ENCODE assay signal across 8 mouse cellular contexts in genomic region chr9:43263946-43264451, GRCm38 (mm10). TPM values are rescaled to one million over a fixed set of nuclear protein-coding genes. Genes with fewer than 3 reads are reported as not detected.
DNase-seq lines count a peak whose midpoint lies in the region; ATAC-seq and TF ChIP-seq lines count a peak whose summit lies in the region.
"Had no signal": no experiment of that assay in that cellular context is flagged by ENCODE, and none has a peak within 500 bp of the region (broad histone marks: within the 10 kb centered on the region; RNA-seq: fewer than 3 reads in every experiment).

No protein-coding gene starts in this region.

- H3K27ac ChIP-seq in ES-Bruce4 (ENCODE audit: insufficient read depth, low read length): peak overlapping the region; percentile 42
- H3K27ac ChIP-seq in testis, adult 2 months (ENCODE audit: control insufficient read depth, insufficient read depth, low read depth, low read length): peak overlapping the region; percentile 80

- H3K27me3 ChIP-seq in ES-Bruce4 (ENCODE audit: control insufficient read depth, insufficient read depth, low read length, poor library complexity, severe bottlenecking): no peaks in the 10 kb centered on the region
- H3K27me3 ChIP-seq in testis, adult 2 months (ENCODE audit: control insufficient read depth, insufficient read depth, low read length): no peaks in the 10 kb centered on the region

- ATAC-seq in frontal cortex, adult (ENCODE audit: low TSS enrichment): no peak

- no peak overlapping the region for H3K9ac ChIP-seq in ES-Bruce4 (ENCODE audit: low read depth, poor library complexity, severe bottlenecking)

- H3K4me3 ChIP-seq in ES-Bruce4 (ENCODE audit: low read depth, low read length): no peak overlapping the region
- no peak overlapping the region for H3K4me3 ChIP-seq in testis, adult 2 months (ENCODE audit: control insufficient read depth, low read depth, low read length)

- TF ChIP-seq CTCF in ES-Bruce4 (IDR thresholded peaks at IDR 0.05; ENCODE audit: low read depth, low read length): no peak
- no peak for TF ChIP-seq CTCF in testis, adult 2 months (IDR thresholded peaks at IDR 0.05; ENCODE audit: control insufficient read depth, insufficient read depth, insufficient replicate concordance, low read depth, low read length)

- H3K4me1 ChIP-seq in ES-Bruce4 (ENCODE audit: control insufficient read depth, insufficient read depth, low read length): peaks cover 15% of the 10 kb centered on the region
- peaks cover 2% of the 10 kb centered on the region for H3K4me1 ChIP-seq in testis, adult 2 months (ENCODE audit: control insufficient read depth, insufficient read depth, low read length)

- TF ChIP-seq EP300 in ES-Bruce4 (IDR thresholded peaks at IDR 0.05; ENCODE audit: insufficient read depth, low read depth, low read length): no peak

- H3K9me3 ChIP-seq in ES-Bruce4 (replicated peaks; ENCODE audit: control insufficient read depth, insufficient read depth, low read length, poor library complexity, severe bottlenecking): no peaks in the 10 kb centered on the region

- TF ChIP-seq POLR2A in ES-Bruce4 (IDR thresholded peaks at IDR 0.05; ENCODE audit: insufficient read depth, low read length): no peak
- no peak for TF ChIP-seq POLR2A in testis, adult 2 months (IDR thresholded peaks at IDR 0.05; ENCODE audit: control insufficient read depth, low read depth, low read length)

- peak; percentile 69 for DNase-seq in R1 (ENCODE audit: low read depth, low spot score)
- peak; percentile 65 for DNase-seq in heart, adult 8-10 months (ENCODE audit: low spot score)
- peak; percentile 84 to 93 for DNase-seq in kidney, postnatal 36 days
- no peak for DNase-seq in spleen, postnatal 14 days (ENCODE audit: low spot score in 2 of 2)

- H3K36me3 ChIP-seq in ES-Bruce4 (ENCODE audit: control insufficient read depth, insufficient read depth, low read length, poor library complexity, severe bottlenecking): no peaks in the 10 kb centered on the region
- no peaks in the 10 kb centered on the region for H3K36me3 ChIP-seq in testis, adult 2 months (ENCODE audit: control insufficient read depth, insufficient read depth, low read length)

RNA-seq across cellular contexts. Expression of gene Oaf, which starts 24.3 kb away (rescaled TPM):
- 3.7 and 4.8 TPM in 2 replicates for polyA plus RNA-seq in ES-Bruce4 (2011; ENCODE audit: insufficient read depth, insufficient read length, low read depth, missing spikeins)
- total RNA-seq in heart, adult 8-10 months (2022): 10 to 100 TPM in 1 of 4 experiments, 1 to 10 TPM in 3; 8.9 to 10.2 (median 9.0) TPM
- 2.0 and 3.7 TPM in 2 replicates for polyA plus RNA-seq in testis, adult 2 months (2012; rRNA removed)

RNA-seq across cellular contexts. Expression of gene Trim29, which starts 46.6 kb away (rescaled TPM):
- polyA plus RNA-seq in ES-Bruce4 (2011; ENCODE audit: insufficient read depth, insufficient read length, low read depth, missing spikeins): 1.3 TPM in 2 replicates
- total RNA-seq in heart, adult 8-10 months (2022): not detected
- polyA plus RNA-seq in testis, adult 2 months (2012; rRNA removed): 0.19 and 0.26 TPM in 2 replicates

RNA-seq across cellular contexts. Expression of gene Pou2f3, which starts 53.8 kb away (rescaled TPM):
- 2.4 and 2.9 TPM in 2 replicates for polyA plus RNA-seq in ES-Bruce4 (2011; ENCODE audit: insufficient read depth, insufficient read length, low read depth, missing spikeins)
- not detected for total RNA-seq in heart, adult 8-10 months (2022)
- 1.1 and 1.2 TPM in 2 replicates for polyA plus RNA-seq in testis, adult 2 months (2012; rRNA removed)
- polyA plus RNA-seq: spleen, adult 2 months had no signal

Comparison
In these comparisons a context has a peak if more than half of its experiments do, and no peak if none do; other contexts are left out.
1. DNase-seq: peak in R1 (single experiment), heart, adult 8-10 months (single experiment) and kidney, postnatal 36 days (2 of 2); none in spleen, postnatal 14 days (0 of 2).